Mouse (Mus musculus): ENCODE results near the gene Opcml.

Gene Opcml

DNA sequence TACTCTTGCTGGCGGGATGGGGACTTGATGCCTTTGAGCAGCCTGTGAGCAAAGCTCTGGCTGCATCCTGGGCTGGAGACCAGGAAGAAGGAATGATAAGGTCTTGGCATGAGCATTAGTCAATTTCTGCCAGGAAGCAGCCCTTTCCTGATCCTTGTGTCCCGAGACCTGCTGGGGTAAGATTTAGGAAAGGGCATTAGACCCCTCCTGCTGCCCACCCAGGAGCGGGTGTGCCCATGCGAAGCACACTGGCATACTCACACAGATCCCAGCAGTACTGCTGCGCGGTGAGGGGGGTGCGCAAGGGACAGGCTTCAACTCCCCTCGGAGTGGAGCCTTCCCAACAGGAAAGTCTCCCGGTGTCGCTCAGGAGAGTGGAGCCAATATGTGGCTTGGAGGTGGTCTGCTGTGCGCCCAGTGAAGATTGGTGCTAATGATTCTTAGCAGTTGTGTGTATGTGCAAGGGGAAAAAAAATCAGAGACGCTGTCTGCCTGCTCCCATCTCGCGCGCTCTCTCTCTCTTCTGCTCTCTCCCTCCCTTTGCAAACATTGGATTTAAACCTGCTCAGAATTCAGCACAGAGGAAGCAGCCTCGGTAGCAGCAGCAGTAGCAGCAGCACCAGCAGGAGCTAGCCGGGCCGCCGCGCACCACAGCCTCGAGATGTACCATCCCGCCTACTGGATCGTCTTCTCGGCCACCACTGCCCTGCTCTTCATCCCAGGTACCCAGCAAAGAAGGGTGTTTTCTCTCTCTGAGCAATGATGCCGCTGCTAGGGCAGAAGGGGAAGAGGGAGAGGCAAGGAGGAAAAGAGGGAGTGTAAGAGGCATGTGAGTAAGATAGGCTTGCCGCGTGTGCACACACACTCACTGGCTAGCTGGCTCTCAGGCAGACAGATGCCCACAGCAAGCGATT is at the start of gene Opcml:
Opcml (plus strand) TSS at position 51 of the 914 bp plus-strand sequence.
- no peak for DNase-seq (ENCODE audit: low spot score)

DNA sequence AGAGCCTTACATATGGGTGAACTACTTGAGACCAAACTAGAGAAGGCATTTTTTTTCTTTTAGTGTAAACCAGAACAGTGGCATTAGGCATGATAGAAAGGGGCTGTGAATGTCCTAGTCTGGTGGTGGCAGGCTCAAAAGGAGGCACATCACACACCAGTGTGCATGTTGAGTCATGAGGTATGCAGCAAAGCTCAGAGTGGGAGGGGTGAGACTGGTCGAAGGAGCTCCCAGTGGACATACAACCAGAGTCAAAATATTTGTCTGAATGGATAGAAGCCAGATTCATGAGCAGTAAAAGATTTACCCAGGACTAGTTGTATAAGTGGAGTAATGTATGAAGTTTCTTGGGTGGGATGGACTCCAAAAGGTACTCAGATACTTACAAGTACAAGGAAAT is 31.9 kb upstream of the Opcml start:
- DNase-seq (ENCODE audit: low spot score) = no peak

DNA sequence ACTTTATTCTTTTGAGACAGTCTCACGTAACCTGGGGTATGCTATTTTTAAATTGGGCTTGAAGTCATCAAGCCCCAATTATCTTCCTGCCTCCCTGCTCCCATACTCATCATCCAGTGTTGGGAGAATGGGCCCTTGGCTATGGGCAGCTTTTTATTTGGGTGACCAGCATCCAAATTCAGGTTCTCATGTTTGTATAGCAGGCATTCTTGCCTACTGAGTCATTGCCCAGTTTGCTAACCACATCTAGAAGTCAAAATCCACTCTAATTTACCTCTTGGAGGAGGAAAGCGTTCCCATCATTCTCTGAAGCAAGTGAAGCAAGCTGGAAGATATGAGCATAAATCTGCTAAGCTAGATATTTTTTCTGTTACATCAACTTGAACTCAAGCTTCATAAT is 29.4 kb upstream of the Opcml start:
- no peak for DNase-seq (ENCODE audit: low spot score)

DNA sequence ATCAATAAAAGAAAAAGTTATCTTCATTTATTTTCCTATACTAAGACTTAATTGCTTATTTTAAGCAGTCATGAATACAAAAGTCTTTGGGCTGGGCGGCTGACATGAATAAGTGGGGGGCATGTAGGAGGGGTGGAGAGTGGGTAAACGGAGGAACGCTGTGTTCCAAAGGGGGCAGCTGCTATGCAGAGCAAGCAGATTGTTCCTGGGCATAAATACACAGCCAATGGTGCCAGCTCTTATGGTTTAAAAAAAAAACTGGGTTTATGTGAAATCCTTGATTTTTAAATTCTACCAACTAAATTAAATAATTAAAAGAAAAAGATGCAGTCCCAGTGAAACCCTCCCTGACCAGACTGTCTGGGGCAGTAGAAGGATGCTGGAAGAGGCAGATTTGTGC is 24.1 kb upstream of the Opcml start:
- no peak for DNase-seq (ENCODE audit: low spot score)

DNA sequence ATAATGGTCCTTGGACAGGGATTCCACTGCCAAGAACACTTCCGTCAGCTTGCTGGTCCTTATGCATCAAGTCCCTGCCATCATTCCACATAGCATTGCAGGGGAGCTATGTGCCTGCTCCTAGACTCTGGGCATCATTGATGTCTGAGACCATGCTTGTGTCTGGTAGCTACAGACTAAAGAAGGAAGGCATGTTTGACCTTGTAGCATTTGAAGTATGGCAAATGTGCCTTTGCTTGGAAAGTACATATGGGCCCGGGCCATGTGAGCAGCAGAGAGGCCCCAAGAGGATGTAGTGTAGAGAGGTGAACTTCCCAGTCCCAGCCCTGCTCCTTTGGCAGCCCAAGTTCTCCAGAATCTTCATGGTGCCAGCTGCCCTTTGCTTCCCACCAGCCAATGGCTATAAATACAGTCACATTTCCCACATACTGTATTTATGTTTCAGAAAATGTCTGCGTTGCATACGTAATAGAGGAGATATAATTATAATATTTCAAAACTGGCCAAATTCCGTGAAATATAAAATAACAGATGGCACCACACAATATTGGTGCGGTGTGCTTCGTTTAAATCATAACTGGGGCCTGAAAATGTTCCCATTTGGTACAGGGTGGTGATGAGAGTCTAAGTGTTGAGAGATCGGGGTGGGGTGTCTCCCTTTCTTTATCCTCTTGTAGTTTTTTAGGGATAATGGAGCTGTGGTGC is 23.2 kb upstream of the Opcml start:
- DNase-seq (ENCODE audit: low spot score) = no peak

DNA sequence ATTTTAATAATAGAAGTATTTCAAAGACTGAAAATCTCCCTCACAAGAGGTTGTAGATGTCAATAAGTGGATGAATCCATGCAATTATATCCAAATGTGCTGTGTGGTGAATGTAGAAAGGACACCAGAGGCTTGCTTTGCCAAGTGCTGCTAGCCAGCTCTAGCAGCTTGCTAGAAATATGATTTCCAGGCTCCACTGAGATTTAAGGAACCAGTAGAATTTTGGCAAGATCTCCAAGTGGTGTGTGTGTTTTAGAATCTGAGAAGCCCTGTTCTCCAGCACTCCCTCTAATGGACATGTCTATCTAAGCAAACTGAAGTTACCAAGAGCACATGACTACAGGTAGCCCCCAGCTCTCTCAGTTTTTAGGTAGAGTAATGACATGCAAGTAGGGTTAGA is 21.8 kb upstream of the Opcml start:
- DNase-seq (ENCODE audit: low spot score) = no peak

DNA sequence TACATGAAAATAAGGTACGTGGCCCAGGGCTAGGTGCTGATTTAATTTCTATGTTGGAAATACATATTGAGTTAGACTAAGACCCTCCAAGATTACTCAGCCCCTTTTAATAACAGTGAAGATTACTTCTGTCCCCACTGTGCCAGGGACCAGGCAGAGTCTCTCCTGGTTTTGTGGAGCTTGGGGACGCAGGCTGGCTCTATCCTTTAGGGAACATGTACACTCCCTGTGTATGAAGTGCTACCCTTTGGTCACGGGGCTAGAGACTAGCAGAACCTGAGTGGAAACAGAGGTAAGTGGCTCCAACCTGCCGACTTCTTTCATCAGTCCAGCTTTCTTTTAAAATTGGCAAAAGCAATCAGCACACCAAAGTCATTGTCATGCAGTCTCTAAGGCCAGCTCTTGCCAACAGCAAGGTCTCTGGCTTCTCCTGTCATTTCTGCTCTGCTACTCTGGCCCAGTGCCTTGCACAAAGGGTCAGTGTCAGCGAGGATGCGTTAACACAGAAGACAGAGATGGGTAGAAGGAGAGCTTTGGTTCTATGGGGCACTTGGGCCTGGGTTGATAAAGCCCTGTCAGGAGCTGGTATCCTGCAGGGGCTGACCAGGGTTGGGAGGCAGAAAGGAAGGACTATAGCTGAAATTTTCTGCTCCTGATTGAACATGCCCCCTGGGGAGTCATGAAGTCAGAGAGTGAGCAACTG is 9.1 kb upstream of the Opcml start:
- DNase-seq (ENCODE audit: low spot score) = no peak

DNA sequence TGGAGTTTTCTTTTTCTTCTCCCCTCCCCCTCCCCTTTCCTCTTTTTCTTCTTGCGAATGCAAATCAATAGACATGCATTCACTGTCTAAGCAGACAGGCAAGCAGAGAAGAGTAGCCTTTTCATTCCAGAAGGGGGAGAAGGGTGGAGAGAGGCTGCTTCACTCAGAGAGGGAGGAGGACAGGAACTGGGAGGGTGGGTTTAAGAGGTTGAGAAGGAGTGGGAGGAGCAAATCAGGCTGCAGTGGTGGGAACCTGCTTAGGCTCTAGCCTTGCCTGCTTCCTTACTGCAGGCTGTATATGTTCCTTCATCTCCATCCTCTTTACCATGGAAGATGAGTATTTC is 8.6 kb upstream of the Opcml start:
- DNase-seq (ENCODE audit: low spot score) = no peak

DNA sequence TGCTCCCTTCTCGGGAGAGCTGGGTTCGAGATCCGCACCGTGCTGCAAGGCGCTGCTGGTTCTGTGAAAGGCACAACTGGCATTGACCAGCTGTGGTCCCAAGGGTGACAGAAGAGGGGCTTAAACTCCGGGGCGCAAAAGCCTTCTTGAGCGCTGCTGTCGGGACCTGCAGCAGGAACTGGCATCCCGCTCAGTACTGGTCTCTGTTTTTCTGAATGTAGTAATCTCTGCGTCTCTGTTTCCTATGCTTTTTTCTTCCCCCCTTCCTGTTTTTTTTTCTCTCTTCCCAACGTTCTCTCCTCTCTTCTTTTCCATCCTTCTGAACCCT is 1.0 kb downstream of the Opcml start:
- DNase-seq (ENCODE audit: low spot score) = no peak

DNA sequence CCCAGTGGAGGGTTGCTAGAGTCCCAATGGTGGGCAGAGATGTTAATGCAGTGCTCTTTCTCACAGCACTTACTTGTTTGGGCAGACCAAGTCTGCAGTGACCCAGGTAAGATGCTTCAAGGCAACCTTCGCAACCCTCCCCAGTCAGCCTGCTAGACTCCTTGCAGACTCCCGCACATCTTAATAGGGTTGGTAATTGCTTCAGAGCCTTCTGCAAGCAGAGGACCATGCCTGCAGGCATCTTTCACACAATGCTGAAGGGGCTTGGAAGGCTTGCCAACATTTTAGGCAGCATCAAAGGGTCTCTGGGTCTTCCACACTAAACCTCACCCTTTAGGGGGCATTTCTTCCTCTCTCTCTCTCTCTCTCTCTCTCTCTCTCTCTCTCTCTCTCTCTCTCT is 1.7 kb downstream of the Opcml start:
- DNase-seq (ENCODE audit: low spot score) = no peak

DNA sequence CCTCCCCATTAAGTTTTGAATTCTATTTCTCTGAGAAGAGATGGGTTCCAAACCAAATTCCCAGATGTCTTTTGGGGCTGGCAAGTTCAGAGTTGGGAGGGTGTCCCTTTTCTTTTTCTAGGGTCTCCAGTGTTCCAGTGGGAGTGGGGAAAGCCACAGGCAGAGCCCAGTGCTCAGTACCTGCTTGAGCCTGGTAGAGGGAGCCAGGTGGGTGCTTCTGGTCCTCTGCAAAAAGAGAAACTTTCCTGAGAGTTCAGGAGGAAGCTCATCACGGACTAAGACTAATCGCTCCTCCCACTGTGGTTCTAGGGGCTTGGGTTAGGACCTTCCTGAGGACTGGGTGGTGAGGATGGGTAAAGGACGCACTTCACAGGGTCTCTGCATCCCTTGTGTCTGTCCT is 2.4 kb downstream of the Opcml start:
- DNase-seq (ENCODE audit: low spot score) = no peak

DNA sequence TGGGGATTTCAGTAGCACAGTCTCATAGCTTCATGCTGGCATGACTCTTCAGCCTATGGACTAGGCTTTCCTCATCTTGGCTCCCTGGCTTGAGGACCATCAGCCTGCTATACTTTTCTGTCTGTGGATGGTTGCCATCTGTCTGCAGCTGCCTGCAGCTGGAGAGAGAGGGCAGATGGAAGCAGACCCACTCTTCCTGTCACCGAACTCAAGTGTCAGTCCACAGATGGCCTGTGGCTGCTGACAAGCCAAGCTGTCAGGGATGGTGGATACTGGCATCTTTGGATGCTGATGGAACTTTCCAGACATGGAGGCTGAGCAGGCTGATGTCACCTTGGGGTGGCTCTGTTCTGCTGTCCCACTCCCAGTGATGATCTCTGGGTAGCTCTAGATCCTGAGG is 6.0 kb downstream of the Opcml start:
- DNase-seq (ENCODE audit: low spot score) = no peak

DNA sequence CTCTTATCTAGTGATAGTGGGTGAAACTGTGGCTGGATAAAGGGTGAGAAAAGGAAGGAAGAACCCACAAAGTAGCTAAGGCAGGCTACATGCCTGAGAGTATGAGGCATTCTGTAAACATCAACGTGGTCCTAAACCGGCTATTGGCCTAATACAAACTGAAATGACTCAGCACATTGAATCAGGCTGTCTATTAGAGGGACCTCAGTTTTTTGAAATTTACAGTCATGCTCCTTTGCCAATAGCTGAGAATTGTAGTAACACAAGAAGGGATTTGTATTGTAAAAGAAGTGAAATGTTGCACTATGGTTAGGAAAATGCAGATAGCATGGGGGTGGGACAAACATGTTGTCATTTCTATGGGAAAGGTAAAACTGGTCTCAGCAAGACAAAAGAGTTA is 10.4 kb downstream of the Opcml start:
- DNase-seq (ENCODE audit: low spot score) = no peak

DNA sequence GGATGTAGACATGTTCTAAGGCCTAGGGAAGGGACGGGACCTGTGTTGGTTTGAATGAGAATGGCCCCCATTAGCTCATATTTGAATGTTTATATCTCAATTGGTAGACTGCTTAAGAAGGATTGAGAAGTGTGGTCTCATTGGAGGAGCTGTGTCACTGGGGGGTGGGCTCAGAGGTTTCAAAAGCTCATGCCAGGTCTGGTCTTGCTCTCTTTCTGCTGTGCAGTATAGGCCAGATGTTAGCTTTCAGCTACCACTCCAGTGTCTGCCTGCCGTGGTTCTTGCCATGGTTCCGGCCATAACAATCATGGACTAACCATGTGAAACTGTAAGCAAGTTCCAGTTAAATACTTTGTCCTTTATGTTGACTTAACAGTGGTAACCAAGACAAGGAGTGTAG is 11.2 kb downstream of the Opcml start:
- DNase-seq (ENCODE audit: low spot score) = no peak

DNA sequence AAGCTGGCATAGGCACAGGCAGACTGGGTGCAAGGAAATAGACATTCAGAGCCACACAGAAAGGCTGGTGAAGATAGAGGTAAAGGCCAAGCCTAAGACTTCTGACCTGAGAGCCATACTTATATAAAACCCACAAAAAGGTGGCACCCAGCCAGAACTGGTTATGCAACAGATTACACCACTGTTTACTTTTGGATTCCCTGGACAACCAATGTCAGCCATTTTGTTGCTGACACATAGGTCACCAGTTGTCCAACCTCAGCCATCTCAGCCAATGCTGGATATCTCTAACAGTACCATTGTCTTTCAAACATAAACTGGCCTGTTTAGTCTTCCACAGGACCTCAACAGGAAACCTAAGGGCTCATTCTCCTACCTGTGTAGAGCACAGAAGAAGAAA is 11.8 kb downstream of the Opcml start:
- peak; percentile 29 for DNase-seq (ENCODE audit: low spot score)

DNA sequence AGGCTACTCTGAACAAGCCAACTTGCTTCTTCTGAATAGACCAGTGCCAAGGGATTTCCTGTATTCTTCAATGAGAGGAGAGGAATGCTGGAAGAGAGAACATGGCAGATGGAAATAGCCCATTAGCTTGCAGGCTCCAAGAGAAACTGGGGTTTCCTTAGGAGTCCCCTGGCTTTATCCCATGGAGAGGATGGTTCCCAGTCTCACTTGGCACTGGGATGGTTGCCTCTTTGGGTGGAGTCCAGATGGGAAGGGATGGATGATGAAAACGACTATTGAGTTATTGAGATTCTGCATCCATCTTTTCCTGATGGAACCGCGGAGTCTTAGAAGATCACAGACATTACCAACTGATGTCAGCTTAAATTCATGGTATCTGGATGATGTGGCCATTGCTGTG is 13.9 kb downstream of the Opcml start:
- DNase-seq (ENCODE audit: low spot score) = no peak

DNA sequence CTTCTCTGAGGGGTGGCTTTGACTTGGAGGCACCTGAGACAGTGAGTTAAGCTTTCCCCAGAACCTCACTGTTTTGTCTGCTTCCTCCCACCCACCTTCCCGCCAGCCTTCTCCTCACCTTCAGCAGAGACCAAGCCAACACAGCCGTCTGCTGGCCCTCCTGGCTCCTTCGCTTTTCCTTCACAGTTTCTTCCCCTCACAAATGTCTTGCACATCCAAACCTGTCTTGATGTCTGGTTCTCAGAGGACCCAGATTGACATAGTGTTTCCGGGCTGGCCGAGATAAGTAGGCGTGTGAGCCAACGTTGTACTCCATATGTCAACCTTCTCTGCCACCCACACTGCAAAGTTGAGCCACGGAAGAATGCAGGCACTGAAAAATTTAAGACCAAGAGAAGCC is 19.2 kb downstream of the Opcml start:
- DNase-seq (ENCODE audit: low spot score) = no peak

DNA sequence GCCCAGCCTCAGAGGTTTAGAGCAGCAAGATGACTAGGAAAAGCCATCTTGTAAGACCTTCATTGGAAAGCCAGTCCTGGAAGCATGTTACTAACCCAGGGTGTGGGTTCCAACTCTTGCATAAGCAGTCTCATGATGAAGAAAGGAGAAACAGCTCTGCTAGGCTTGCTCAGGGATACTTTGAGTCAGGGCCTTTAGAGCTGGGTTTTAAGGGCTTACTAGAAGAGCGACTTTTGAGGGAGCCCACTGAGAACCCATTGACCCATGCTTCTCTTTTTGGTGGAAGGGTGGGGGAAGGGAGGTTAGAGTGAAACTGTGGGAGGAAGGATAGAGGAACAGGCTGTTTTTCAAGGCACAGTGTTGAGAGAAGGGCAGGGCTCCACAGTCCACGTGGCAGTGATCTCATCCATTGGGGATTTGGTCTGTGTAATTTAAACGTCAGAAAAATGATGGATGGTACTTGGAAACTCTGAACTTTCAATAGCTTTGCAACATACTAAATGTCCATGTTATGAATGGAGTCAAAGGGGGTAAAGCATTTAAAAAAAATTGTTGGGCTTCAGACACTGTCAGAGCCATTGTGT is 22.7 kb downstream of the Opcml start:
- no peak for DNase-seq (ENCODE audit: low spot score)

DNA sequence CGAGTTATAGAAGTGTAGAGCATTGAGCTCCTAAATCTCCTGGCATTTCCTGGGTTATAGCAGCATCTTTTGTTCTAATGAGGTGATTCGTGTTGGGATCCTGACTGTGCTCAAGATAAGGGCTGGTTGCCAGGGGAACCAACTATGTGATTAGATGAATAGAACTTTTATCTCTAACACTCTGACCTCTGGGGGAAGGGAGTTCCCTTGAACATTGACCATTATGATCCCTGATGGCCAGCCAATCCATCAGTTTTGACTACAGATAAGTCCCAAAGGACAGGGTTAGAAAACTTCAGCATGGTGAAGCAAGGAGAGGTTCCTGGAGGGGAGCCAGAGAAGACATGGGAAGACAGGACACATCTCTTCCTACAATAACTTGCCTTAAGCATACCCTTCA is 23.6 kb downstream of the Opcml start:
- DNase-seq (ENCODE audit: low spot score) = no peak

DNA sequence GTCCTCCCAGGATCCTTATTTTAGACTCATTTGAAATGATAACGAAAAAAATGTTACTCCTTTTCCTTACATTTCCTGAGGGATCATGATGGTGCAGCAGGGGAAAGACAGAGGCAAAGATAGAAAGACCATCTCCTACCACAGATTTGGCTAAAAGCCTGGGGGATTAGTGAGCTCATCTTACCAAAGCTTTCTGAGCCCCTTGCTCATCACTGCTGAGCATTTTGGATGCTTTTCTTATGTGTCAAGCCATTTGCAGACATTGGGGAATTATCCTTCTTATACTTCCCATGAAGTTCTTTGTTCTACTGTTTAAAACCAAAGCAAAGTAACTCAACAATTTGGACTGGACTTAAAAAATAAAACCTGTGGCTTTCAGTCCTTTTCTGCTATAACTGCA is 30.6 kb downstream of the Opcml start:
- DNase-seq (ENCODE audit: low spot score) = no peak

DNA sequence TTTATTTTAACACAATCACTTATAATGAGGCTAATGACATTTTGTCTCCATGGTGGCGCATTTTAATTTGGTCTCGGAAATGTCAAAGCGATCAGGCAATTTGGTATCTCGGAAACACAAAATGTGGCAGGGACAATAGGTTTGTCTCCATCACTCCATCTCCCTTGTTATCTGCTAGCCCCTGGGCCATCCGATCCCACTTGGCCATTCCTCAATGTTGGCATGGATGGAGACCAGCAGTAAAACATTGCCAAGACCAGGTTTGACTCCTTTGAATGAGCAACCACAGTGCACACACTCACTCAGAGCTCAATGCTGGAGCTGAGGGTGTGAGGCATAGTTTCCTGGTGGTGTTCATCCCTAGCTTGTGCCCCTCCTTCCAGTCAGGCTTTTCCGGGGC is 32.1 kb downstream of the Opcml start:
- DNase-seq (ENCODE audit: low spot score) = no peak

DNA sequence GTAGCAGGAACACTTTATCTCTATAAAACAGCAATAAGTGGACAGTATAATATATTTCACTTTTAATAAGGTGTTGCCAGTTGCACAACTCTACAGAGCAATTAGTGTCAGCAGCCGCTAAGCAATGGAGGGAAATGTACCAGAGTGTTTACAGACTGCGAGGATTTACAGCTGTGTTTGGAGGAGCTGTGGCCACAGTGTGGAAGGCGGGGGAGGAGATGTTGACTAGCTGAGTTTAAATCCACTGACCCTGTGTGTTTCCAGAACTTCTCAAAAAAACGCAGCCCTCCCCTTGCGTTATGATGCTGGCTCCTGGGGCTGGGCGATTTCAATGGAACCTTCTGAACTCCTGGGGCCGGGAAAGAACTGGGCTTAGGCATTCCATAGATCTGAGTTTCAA is 33.8 kb downstream of the Opcml start:
- peak; percentile 24 for DNase-seq (ENCODE audit: low spot score)

DNA sequence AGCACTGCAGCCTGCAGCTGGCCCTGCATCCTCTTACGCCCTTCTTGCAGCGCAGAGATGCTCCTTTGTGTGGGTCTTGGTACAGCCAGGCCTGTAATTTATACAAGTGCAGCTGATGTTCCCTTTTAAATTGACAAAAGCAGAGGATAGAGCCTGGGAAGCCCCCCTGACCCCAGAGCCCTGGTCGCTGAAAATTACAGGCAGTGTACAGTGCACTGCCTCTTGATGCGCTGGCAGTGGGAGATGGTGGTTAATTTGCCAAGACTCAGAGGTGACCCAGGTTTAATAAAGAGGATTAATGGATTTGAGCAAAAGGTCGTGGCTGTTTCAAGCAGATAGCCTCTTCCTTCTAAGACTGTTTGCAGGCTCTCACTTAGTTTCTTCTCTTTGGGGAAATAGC is 39.9 kb downstream of the Opcml start:
- no peak for DNase-seq (ENCODE audit: low spot score)

All from urinary bladder, postnatal 14 days (tissue).